Mouse (Mus musculus) ES-E14 (cell line): ENCODE data around the gene Pkd1l3.

Experiments used
- CHD2 ChIP-seq: IDR thresholded peaks from 2 replicates; pipeline ENCODE4 v1.6.1; 2014; ENCODE audit warnings: mild to moderate bottlenecking, low read depth, low read length, inconsistent platforms
- MAFK ChIP-seq: IDR thresholded peaks from 2 replicates; pipeline ENCODE4 v1.6.1; 2014; ENCODE audit warnings: mild to moderate bottlenecking, low read depth, low read length, inconsistent platforms; ENCODE audit not compliant: insufficient read depth
- ZC3H11A ChIP-seq: IDR thresholded peaks from 2 replicates; pipeline ENCODE4 v1.6.1; 2012; ENCODE audit warnings: low read depth, mild to moderate bottlenecking, inconsistent platforms, low read length, borderline replicate concordance

- no peak for TF ChIP-seq MAFK
- TF ChIP-seq ZC3H11A = no peak
- no peak for TF ChIP-seq CHD2
These were observed 26.1 kb downstream of the Pkd1l3 start for GRCm38 (mm10) chr8:109640410-109640809.
